14 mouse cellular contexts compared by ENCODE assay signal in genomic region chr15:81290230-81290629, GRCm38 (mm10). TPM values are rescaled to one million over a fixed set of nuclear protein-coding genes. Genes with fewer than 3 reads are reported as not detected.
DNase-seq lines count a peak whose midpoint lies in the region; ATAC-seq and TF ChIP-seq lines count a peak whose summit lies in the region.
"Had no signal": no experiment of that assay in that cellular context is flagged by ENCODE, and none has a peak within 500 bp of the region (broad histone marks: within the 10 kb centered on the region; RNA-seq: fewer than 3 reads in every experiment).

No protein-coding gene starts in this region.

- no peaks in the 10 kb centered on the region for H3K36me3 ChIP-seq in hindbrain, postnatal 0 days (ENCODE audit: insufficient read depth, low read length)
- H3K36me3 ChIP-seq in hindbrain, embryonic 14.5 days (replicated peaks; ENCODE audit: control insufficient read depth, insufficient read depth), result no peaks in the 10 kb centered on the region
- no peaks in the 10 kb centered on the region for H3K36me3 ChIP-seq in thymus, adult 2 months (ENCODE audit: control insufficient read depth, insufficient read depth, low read length)
- H3K36me3 ChIP-seq in forebrain, embryonic 11.5 days (ENCODE audit: control insufficient read depth, insufficient read depth, low read length), result no peaks in the 10 kb centered on the region
- H3K36me3 ChIP-seq: embryonic facial prominence, embryonic 12.5 days; heart, embryonic 13.5 days had no signal

- H3K9ac ChIP-seq in hindbrain, postnatal 0 days (replicated peaks; ENCODE audit: low read length), result no peak overlapping the region
- H3K9ac ChIP-seq in hindbrain, embryonic 14.5 days, result no peak overlapping the region
- H3K9ac ChIP-seq in forebrain, embryonic 11.5 days (ENCODE audit: low read length), result no peak overlapping the region
- H3K9ac ChIP-seq: embryonic facial prominence, embryonic 12.5 days; forebrain, embryonic 13.5 days; heart, embryonic 13.5 days had no signal

- no peak for TF ChIP-seq POLR2A in thymus, adult 2 months (IDR thresholded peaks at IDR 0.05; ENCODE audit: control insufficient read depth, extremely low read depth, insufficient read depth, low read length, poor library complexity)
- no peak for TF ChIP-seq POLR2A in brain, embryonic 14.5 days (IDR thresholded peaks at IDR 0.05; ENCODE audit: borderline replicate concordance, extremely low read depth, insufficient read depth, insufficient read length, poor library complexity, severe bottlenecking)

- DNase-seq in hindbrain, postnatal 0 days (ENCODE audit: low spot score), result no peak
- DNase-seq in hindbrain, embryonic 14.5 days (ENCODE audit: low spot score), result no peak
- DNase-seq in thymus, adult 2 months, result no peak
- no peak for DNase-seq in thymus, postnatal 36 days
- no peak for DNase-seq in brain, embryonic 14.5 days (ENCODE audit: low read depth)
- no peak for DNase-seq in urinary bladder, postnatal 14 days (ENCODE audit: low spot score)
- no peak for DNase-seq in forebrain, embryonic 11.5 days (ENCODE audit: low spot score)
- DNase-seq: kidney, adult 8-10 months had no signal

- 90% methylated on average over 4 of the region's 4 CpGs for WGBS in hindbrain, postnatal 0 days
- 89% methylated on average over 4 of the region's 4 CpGs for whole genome bisulfite sequencing in hindbrain, embryonic 14.5 days
- WGBS in thymus, adult 2 months, result 92% methylated on average over 4 of the region's 4 CpGs
- 92% methylated on average over 4 of the region's 4 CpGs for WGBS in forebrain, embryonic 11.5 days

- H3K4me3 ChIP-seq in hindbrain, postnatal 0 days (ENCODE audit: low read length), result no peak overlapping the region
- no peak overlapping the region for H3K4me3 ChIP-seq in hindbrain, embryonic 14.5 days (replicated peaks; ENCODE audit: low read length)
- H3K4me3 ChIP-seq in thymus, adult 2 months (ENCODE audit: control insufficient read depth, insufficient read depth, low read length), result no peak overlapping the region
- H3K4me3 ChIP-seq in forebrain, embryonic 11.5 days (ENCODE audit: low read depth, low read length), result no peak overlapping the region
- H3K4me3 ChIP-seq: embryonic facial prominence, embryonic 12.5 days; forebrain, embryonic 13.5 days; heart, embryonic 13.5 days; megakaryocyte, embryonic 14.5 days had no signal

- H3K4me2 ChIP-seq in hindbrain, postnatal 0 days (ENCODE audit: low read depth, low read length), result no peak overlapping the region
- no peak overlapping the region for H3K4me2 ChIP-seq in hindbrain, embryonic 14.5 days (replicated peaks)
- no peak overlapping the region for H3K4me2 ChIP-seq in forebrain, embryonic 11.5 days (ENCODE audit: low read depth, low read length, severe bottlenecking)
- H3K4me2 ChIP-seq: embryonic facial prominence, embryonic 12.5 days; forebrain, embryonic 13.5 days; heart, embryonic 13.5 days had no signal

- no peak overlapping the region for H3K27ac ChIP-seq in hindbrain, postnatal 0 days
- H3K27ac ChIP-seq in hindbrain, embryonic 14.5 days, result no peak overlapping the region
- no peak overlapping the region for H3K27ac ChIP-seq in thymus, adult 2 months (ENCODE audit: control insufficient read depth, insufficient read depth, low read length)
- H3K27ac ChIP-seq in forebrain, embryonic 11.5 days (ENCODE audit: low read depth, low read length), result no peak overlapping the region
- H3K27ac ChIP-seq: embryonic facial prominence, embryonic 12.5 days; forebrain, embryonic 13.5 days; heart, embryonic 13.5 days had no signal

- peak; percentile 41; the same call in 1 of the 2 replicates for TF ChIP-seq CTCF in hindbrain, postnatal 0 days (IDR thresholded peaks at IDR 0.05; ENCODE audit: low read depth)
- TF ChIP-seq CTCF in thymus, adult 2 months (IDR thresholded peaks at IDR 0.05; ENCODE audit: borderline replicate concordance, control insufficient read depth, extremely low read depth, insufficient read depth, low read length, poor library complexity), result 0 out of 2 replicates have a peak, but pooled peaks have one; percentile 21
- peak; percentile 33; the same call in 1 of the 2 replicates for TF ChIP-seq CTCF in brain, embryonic 14.5 days (IDR thresholded peaks at IDR 0.05; ENCODE audit: borderline replicate concordance, extremely low read depth, insufficient read depth, insufficient read length)

- no peak for ATAC-seq in hindbrain, postnatal 0 days
- ATAC-seq in hindbrain, embryonic 14.5 days (ENCODE audit: low FRiP score), result no peak
- ATAC-seq in megakaryocyte, adult 5-6 weeks (ENCODE audit: poor library complexity, severe bottlenecking), result no peak
- no peak for ATAC-seq in forebrain, embryonic 11.5 days (replicated peaks; ENCODE audit: low FRiP score)
- ATAC-seq: activated CD4-positive, CD25-positive, alpha-beta regulatory T cell, adult 4 months; forebrain, embryonic 13.5 days had no signal

- H3K27me3 ChIP-seq in hindbrain, postnatal 0 days (ENCODE audit: insufficient read depth, low read length), result no peaks in the 10 kb centered on the region
- H3K27me3 ChIP-seq in hindbrain, embryonic 14.5 days (ENCODE audit: control insufficient read depth, insufficient read depth, low read length), result no peaks in the 10 kb centered on the region
- H3K27me3 ChIP-seq in thymus, adult 2 months (ENCODE audit: control insufficient read depth, insufficient read depth, low read length), result no peaks in the 10 kb centered on the region
- no peaks in the 10 kb centered on the region for H3K27me3 ChIP-seq in forebrain, embryonic 11.5 days (ENCODE audit: control insufficient read depth, insufficient read depth, low read length)
- H3K27me3 ChIP-seq: embryonic facial prominence, embryonic 12.5 days; forebrain, embryonic 13.5 days; heart, embryonic 13.5 days had no signal

- no peaks in the 10 kb centered on the region for H3K9me3 ChIP-seq in hindbrain, postnatal 0 days (ENCODE audit: low read length)
- no peaks in the 10 kb centered on the region for H3K9me3 ChIP-seq in hindbrain, embryonic 14.5 days (ENCODE audit: control insufficient read depth, low read length)
- H3K9me3 ChIP-seq in forebrain, embryonic 11.5 days (ENCODE audit: control insufficient read depth, low read length), result no peaks in the 10 kb centered on the region
- H3K9me3 ChIP-seq: embryonic facial prominence, embryonic 12.5 days; heart, embryonic 13.5 days had no signal

- no peaks in the 10 kb centered on the region for H3K4me1 ChIP-seq in hindbrain, postnatal 0 days (ENCODE audit: insufficient read depth, low read length)
- H3K4me1 ChIP-seq in hindbrain, embryonic 14.5 days (replicated peaks; ENCODE audit: control insufficient read depth, insufficient read depth, low read length), result no peaks in the 10 kb centered on the region
- H3K4me1 ChIP-seq in thymus, adult 2 months (replicated peaks; ENCODE audit: control insufficient read depth, insufficient read depth, low read length), result no peaks in the 10 kb centered on the region
- no peaks in the 10 kb centered on the region for H3K4me1 ChIP-seq in forebrain, embryonic 11.5 days (replicated peaks; ENCODE audit: control insufficient read depth, insufficient read depth, low read length)
- H3K4me1 ChIP-seq: forebrain, embryonic 13.5 days had no signal

RNA-seq across cellular contexts. Expression of gene Mchr1, which starts 54.9 kb away (rescaled TPM):
- total RNA-seq in hindbrain, postnatal 0 days (2014; rRNA removed), result 5.9 and 11.1 TPM in 2 replicates
- polyA plus RNA-seq in hindbrain, postnatal 0 days (2015; fragmentation: Nextera tagmentation; extraction: Ambion mirVana), result 7.0 and 7.8 TPM in 2 replicates
- 3.4 and 5.4 TPM in 2 replicates for polyA plus RNA-seq in hindbrain, embryonic 14.5 days (2014; fragmentation: Nextera tagmentation; extraction: Ambion mirVana)
- polyA plus RNA-seq in thymus, adult 2 months (2012; rRNA removed), result 0.18 TPM in 1 of 2 replicates, not detected in the other
- polyA plus RNA-seq in brain, embryonic 14.5 days (2012; rRNA removed), result 3.1 and 3.3 TPM in 2 replicates
- total RNA-seq in megakaryocyte, adult 5-6 weeks (2015), result not detected in 2 replicates
- total RNA-seq in megakaryocyte, adult 5-6 weeks (2017), result not detected in 2 replicates
- 0.49 TPM in 1 of 2 replicates, not detected in the other for polyA plus RNA-seq in forebrain, embryonic 11.5 days (2014; fragmentation: Nextera tagmentation; extraction: Ambion mirVana)
